Mouse (Mus musculus): Measurements from ENCODE around the gene Adh6a. TPM values are rescaled to one million over a fixed set of nuclear protein-coding genes. Genes with fewer than 3 reads are reported as not detected.

Adh6a gene
- not detected for total RNA-seq (2021)
- long read RNA-seq, experiment 1: 0 reads
- long read RNA-seq, experiment 2: 0 reads

- DNase-seq (ENCODE audit: low spot score in 2 of 2): no peak
Measured at GRCm38 (mm10) chr3:138312965-138313364, at the start of gene Adh6a. Gene Adh6a, plus strand, starts transcription at chr3:138313286.

DNA sequence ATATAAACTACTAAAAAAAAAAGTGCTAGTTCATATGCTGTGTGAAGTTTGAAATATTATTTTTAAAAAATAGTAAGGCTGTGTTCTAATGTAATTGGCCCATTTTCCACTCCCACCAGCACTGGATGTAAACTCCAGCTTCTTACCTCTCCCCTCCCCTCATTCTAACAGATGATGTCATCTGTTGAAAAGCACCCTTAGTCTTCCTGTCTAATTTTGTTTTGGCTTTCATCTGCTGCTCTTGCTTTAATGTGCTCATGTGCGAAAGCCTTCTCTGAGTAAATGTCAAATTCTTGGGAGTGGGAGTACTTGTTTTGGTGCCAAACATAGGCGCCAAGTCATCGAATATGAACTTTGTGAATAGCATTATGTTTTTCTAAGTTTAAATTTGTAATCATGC, 48.4 kb upstream of the Adh6a start:
- no peak for DNase-seq (ENCODE audit: low spot score in 2 of 2)

DNA sequence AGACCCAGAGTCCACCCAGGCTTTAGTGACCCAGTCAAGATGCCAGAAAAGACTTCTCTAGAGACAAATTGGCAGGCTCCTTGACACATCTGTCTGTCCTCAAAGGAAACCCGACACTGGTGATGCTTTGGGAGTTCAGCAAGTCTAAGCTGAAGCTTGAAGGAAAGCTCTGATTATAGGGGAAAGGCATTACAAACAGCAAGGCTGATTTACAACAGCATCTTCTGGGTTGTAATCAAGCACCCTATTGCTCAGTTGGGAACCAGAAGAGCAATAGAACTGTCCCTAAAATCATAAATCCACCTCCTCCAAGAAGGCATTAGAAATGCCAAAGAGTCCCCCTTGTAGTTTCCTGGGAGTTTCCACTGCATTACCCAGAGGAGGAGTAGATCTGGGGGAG, 42.6 kb upstream of the Adh6a start:
- no peak for DNase-seq (ENCODE audit: low spot score in 2 of 2)

DNA sequence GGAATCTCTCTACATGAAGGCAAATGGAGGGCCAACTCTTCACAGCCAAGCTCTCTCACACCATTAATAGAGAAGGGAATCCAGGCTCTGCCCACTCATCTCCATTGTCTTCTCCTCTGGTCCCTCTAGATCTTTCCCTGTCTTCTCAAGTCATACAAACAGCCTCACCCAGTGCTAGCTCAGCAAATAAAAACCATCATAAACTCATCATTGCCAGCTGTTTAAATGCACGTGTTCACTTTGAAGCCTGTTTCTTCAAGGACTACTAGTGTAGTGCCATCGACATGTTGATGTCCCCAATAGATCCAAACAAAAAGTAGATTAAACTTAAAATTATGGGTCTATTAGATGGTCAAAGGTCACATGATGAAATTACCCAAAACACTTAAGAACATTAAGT, 41.8 kb upstream of the Adh6a start:
- DNase-seq (ENCODE audit: low spot score in 2 of 2): no peak

DNA sequence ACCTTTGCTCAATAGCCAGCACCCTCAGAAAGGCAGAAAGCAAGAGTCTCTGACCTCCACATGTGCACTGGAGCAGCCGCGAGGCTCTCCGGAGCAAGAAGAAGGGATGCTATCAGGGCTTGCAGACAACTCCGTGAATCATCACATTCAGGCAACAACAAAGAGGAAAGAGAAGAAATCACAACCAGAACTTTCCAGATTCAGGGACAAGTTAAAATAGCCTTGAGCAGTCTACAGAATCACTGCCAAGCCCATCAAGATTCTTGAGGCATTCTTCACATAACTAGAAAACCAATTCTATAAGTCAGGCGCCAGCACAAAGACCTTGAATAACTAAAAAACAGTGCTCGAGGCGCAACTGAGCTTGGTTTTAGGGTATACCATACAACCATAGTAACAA, 40.0 kb upstream of the Adh6a start:
- DNase-seq (ENCODE audit: low spot score in 2 of 2): no peak

- DNase-seq (ENCODE audit: low spot score in 2 of 2): no peak
Measured at GRCm38 (mm10) chr3:138275100-138275499, 38.0 kb upstream of the Adh6a start.

DNA sequence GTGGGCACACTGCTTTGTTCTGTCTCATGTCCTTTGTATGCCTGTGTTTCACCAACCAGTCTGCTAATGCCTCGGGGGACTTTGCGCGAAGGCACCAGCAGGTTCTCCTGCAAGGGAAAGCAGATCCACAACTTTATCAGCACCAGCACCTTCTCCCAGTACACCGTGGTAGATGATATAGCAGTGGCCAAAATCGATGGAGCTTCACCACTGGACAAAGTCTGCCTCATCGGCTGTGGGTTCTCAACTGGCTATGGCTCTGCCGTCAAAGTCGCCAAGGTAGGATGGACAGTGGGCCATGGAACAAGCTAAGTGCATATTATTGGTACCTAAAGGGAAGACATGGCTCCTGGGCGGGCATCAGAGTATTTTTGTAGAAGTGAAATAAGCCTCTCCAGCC, 30.5 kb upstream of the Adh6a start:
- DNase-seq (ENCODE audit: low spot score in 2 of 2): no peak

DNA sequence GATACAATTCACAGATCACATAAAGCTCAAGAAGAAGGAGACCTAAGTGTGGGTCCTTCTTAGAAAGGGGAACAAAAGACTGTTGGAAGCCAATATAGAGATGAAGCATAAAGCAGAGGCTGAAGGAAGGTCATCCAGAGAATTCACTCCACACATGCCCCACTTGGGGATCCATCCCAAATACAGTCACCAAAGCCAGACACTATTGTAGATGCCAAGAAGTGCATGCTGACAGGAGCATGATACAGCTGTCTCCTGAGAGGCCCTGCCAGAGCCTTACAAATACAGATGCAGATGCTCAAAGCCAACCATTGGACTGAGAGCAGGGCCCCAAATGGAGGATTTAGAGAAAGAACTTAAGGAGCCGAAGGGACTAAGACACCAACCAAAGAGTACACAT, 29.3 kb upstream of the Adh6a start:
- DNase-seq (ENCODE audit: low spot score in 2 of 2): no peak

GRCm38 (mm10) chr3:138285986-138286385, 27.1 kb upstream of the Adh6a start:
- no peak for DNase-seq (ENCODE audit: low spot score in 2 of 2)

DNA sequence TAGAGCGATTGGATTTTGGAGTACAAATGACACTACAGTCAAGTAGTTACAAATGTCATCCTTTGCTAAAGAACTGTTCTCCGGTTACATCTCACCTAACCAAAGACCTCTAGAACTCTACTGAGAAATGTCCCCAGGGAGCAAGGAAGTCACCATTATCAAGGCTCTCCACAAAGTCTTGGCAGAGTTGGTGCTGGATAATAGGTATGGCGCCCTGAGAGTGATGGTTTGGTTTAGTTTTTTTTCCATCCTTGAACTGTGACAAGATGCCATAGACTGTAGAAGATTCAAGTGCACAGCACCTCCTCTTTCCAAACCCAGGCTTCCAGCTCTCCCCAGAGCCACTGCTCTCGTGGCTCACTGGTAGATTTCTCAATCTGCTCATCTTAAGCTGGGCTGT, 25.4 kb upstream of the Adh6a start:
- no peak for DNase-seq (ENCODE audit: low spot score in 2 of 2)

DNA sequence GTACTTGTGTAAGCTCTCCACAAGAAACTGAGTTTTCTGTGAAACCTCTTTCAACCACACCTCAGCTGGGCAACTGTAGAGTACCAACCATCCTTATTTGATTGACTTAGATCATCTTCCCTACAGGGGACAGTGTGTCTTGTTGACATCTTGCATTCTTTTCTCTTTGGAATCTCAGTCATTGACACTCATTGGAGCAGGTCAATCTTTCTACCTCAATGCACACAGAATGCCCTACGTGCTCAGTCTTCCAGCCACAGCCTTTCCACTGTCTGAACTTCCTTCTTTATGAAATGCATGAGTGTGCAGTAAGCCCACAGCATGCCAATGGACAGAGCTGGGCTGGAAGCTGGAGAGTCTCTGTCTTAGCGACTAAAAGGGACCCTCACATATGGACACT, 22.4 kb upstream of the Adh6a start:
- no peak for DNase-seq (ENCODE audit: low spot score in 2 of 2)

GRCm38 (mm10) chr3:138291529-138292117, 21.5 kb upstream of the Adh6a start:
- no peak for DNase-seq (ENCODE audit: low spot score in 2 of 2)

- DNase-seq (ENCODE audit: low spot score in 2 of 2): no peak
Measured at GRCm38 (mm10) chr3:138293298-138293895, 19.7 kb upstream of the Adh6a start.

- no peak for DNase-seq (ENCODE audit: low spot score in 2 of 2)
Measured at GRCm38 (mm10) chr3:138300130-138300529, 13.0 kb upstream of the Adh6a start.

DNA sequence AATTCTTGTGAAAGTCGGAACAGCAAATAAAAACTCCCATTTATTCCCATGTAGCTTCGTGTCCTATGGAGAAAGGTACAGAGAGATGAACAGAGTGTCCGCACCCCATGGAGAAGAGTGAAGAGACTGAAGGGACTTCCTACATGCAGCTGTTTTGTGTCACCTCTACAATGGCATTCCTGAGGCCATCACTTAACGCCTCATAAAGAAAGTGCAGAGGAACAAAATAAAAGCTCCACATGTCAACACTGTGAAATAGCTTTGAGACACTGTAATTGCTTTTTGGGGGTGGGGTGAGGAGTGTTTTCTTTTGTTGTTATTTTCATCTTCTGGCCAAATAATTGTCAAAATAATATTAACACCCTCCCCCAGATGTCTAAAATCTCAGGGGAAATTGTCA, 10.4 kb upstream of the Adh6a start:
- DNase-seq (ENCODE audit: low spot score in 2 of 2): no peak

DNA sequence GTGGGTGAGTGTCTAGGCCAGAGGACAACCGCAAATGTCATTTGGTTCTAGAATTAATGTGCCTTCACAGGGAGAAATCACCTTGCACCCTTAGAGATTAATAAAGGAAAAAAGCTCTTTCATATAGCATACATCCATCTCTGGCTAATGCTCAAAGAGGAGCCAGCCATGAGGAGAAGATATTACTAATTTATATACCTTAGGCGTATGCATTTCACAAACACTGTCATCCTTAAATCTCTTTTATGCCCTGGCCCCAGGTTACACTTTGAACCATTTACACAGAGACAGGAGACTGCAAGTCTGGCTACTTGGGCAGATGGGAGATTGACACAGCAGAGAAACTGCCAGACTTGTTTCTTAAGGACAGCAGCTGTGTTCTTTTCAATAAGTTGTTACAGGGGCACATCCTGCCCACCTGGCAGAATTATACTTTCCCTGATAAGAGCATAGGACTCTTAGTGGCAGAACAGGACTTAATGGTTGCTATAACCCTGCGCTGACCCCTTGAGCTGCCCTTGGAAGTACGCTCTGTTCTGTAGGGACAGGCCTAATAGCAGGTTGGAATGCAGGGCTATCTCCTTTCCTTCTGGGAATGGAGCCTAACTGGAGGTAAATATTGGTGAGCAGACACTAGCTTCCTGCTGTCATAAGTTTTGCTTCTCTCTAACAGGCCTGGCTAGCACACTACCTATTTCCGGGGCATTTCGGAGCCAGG, 9.2 kb upstream of the Adh6a start:
- no peak for DNase-seq (ENCODE audit: low spot score in 2 of 2)

- DNase-seq (ENCODE audit: low spot score in 2 of 2): no peak
Measured at GRCm38 (mm10) chr3:138304489-138304871, 8.6 kb upstream of the Adh6a start.

DNA sequence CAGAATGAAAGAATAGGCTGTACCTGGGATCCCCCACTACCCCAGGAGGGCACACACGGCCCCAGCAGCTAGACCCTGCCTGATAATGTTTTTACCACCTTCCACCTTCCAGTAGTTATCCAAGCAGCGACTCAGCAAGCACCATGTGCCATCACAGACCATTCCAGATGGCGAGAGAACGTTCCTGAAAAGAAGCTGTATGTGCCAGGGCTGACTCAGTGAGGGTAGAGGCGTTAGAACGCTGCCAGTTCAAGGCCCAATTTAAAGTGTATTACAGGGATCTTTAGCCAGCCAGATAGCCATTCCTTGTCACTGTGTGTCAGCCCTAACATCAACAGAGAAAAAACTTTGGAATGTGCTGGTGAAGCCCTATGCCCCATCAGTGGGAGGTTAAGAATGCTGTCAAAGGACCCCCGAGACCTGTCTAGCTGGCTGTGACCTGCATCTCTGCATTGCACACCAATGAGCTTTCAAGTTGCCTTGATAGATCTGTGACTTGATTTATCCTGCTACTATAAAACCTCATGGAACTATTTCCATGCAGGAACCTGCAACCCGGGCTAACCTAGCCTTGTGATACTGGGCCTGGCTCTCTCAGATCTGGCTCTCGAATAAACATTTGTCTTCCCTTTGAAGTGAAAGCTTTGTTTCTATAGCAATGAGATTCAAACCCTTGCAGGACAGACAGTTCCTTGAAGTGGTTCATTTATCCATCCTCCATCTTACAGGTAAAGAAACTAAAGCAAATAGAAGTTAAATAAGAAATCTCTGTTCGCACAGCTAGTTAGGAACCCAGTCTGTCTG, 7.4 kb upstream of the Adh6a start:
- no peak for DNase-seq (ENCODE audit: low spot score in 2 of 2)

GRCm38 (mm10) chr3:138306290-138306683, 6.8 kb upstream of the Adh6a start:
- DNase-seq (ENCODE audit: low spot score in 2 of 2): no peak

GRCm38 (mm10) chr3:138309910-138310309, 3.2 kb upstream of the Adh6a start:
- no peak for DNase-seq (ENCODE audit: low spot score in 2 of 2)

DNA sequence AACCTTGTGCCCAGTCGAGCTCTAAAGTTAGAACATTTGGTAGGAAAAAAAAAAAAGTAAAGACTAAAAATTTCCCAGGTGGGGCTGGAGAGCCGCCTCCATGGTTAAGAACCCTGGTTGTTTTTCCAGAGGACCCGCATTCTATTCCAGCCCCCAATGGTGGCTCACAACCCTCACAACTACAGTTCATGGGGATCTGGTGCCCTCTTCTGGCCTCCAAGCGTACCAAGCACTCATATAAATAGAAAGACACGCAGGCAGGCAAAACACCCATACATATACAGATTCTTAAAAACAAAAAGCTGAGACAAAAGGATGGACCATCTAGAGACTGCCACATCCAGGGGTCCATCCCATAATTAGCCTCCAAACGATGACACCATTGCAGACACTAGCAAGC, 2.1 kb upstream of the Adh6a start:
- no peak for DNase-seq (ENCODE audit: low spot score in 2 of 2)

- DNase-seq (ENCODE audit: low spot score in 2 of 2): no peak
Measured at GRCm38 (mm10) chr3:138316908-138317472, 3.9 kb downstream of the Adh6a start.

Data from gastrocnemius, postnatal 4 days (tissue).